Mouse (Mus musculus) forebrain, embryonic 11.5 days (tissue): ENCODE results near the gene Ecpas. TPM values are rescaled to one million over a fixed set of nuclear protein-coding genes. Genes with fewer than 3 reads are reported as not detected.

Experiments used
- polyA plus RNA-seq: library from polyadenylated mRNA; unstranded; fragments of >200 nt; fragmentation: Nextera tagmentation; extraction: Ambion mirVana; gene quantifications from 2 replicates; pipeline ENCODE4 v1.2.1, GENCODE M21; 2014

The Ecpas gene
- polyA plus RNA-seq, 1 experiment from 2014 or later, result 43.2 TPM

Other genes starting within 250 kb of the Ecpas start
- gene Olfr267, start 125.0 kb downstream of the Ecpas start, polyA plus RNA-seq, result 0.11 TPM in 1 of 2 replicates, not detected in the other
- 1.2 TPM in 2 replicates for gene Zkscan16, start 30.9 kb upstream of the Ecpas start, polyA plus RNA-seq
- 16.6 and 16.8 TPM in 2 replicates for gene Ptgr1, start 74.4 kb upstream of the Ecpas start, polyA plus RNA-seq
- 6.6 and 7.7 TPM in 2 replicates for gene Dnajc25, start 82.3 kb upstream of the Ecpas start, polyA plus RNA-seq
- 6.5 and 7.0 TPM in 2 replicates for gene Gm20503, start 90.5 kb upstream of the Ecpas start, polyA plus RNA-seq
- 83.2 and 92.6 TPM in 2 replicates for gene Gng10, start 122.3 kb upstream of the Ecpas start, polyA plus RNA-seq
- gene AI481877, start 226.2 kb upstream of the Ecpas start, polyA plus RNA-seq, result not detected in 2 replicates